Mouse (Mus musculus): Measurements from ENCODE around the gene Gm21970. TPM values are rescaled to one million over a fixed set of nuclear protein-coding genes. Genes with fewer than 3 reads are reported as not detected.
A peak's percentile ranks its signal among the peaks of the same experiment; 100 is the strongest.

Gene Gm21970
- not detected for total RNA-seq (2021)
- long read RNA-seq: 0 reads

GRCm38 (mm10) chr16:91391421-91391820 is at the start of gene Gm21970:
Gene Gm21970, plus strand, starts transcription at chr16:91391721.
- no peak for DNase-seq (ENCODE audit: low spot score in 2 of 2)

- no peak for DNase-seq (ENCODE audit: low spot score in 2 of 2)
Measured at GRCm38 (mm10) chr16:91346491-91346890, 45.0 kb upstream of the Gm21970 start.

GRCm38 (mm10) chr16:91347491-91348263 is 43.8 kb upstream of the Gm21970 start:
- DNase-seq (ENCODE audit: low spot score in 2 of 2): no peak

- DNase-seq (ENCODE audit: low spot score in 2 of 2): no peak
Measured at GRCm38 (mm10) chr16:91348264-91348565, 43.3 kb upstream of the Gm21970 start.

GRCm38 (mm10) chr16:91348588-91349330 is 42.8 kb upstream of the Gm21970 start:
- DNase-seq (ENCODE audit: low spot score in 2 of 2): no peak

GRCm38 (mm10) chr16:91352084-91352562 is 39.4 kb upstream of the Gm21970 start:
- peak; percentile 69 to 84 for DNase-seq (ENCODE audit: low spot score in 2 of 2)

- DNase-seq (ENCODE audit: low spot score in 2 of 2): no peak
Measured at GRCm38 (mm10) chr16:91352749-91353148, 38.8 kb upstream of the Gm21970 start.

- no peak for DNase-seq (ENCODE audit: low spot score in 2 of 2)
Measured at GRCm38 (mm10) chr16:91353177-91353576, 38.3 kb upstream of the Gm21970 start.

GRCm38 (mm10) chr16:91353638-91354037 is 37.9 kb upstream of the Gm21970 start:
- DNase-seq (ENCODE audit: low spot score in 2 of 2): no peak

- no peak for DNase-seq (ENCODE audit: low spot score in 2 of 2)
Measured at GRCm38 (mm10) chr16:91354599-91354998, 36.9 kb upstream of the Gm21970 start.

- no peak for DNase-seq (ENCODE audit: low spot score in 2 of 2)
Measured at GRCm38 (mm10) chr16:91355160-91355559, 36.4 kb upstream of the Gm21970 start.

GRCm38 (mm10) chr16:91356760-91357525 is 34.6 kb upstream of the Gm21970 start:
- no peak for DNase-seq (ENCODE audit: low spot score in 2 of 2)

GRCm38 (mm10) chr16:91357526-91357900 is 34.0 kb upstream of the Gm21970 start:
- no peak for DNase-seq (ENCODE audit: low spot score in 2 of 2)

- DNase-seq (ENCODE audit: low spot score in 2 of 2): peak in 1 of 2 experiments; percentile 77
Measured at GRCm38 (mm10) chr16:91358555-91358954, 33.0 kb upstream of the Gm21970 start.

- DNase-seq (ENCODE audit: low spot score in 2 of 2): no peak
Measured at GRCm38 (mm10) chr16:91359531-91359930, 32.0 kb upstream of the Gm21970 start.

GRCm38 (mm10) chr16:91360162-91360561 is 31.4 kb upstream of the Gm21970 start:
- no peak for DNase-seq (ENCODE audit: low spot score in 2 of 2)

- DNase-seq (ENCODE audit: low spot score in 2 of 2): no peak
Measured at GRCm38 (mm10) chr16:91362006-91362405, 29.5 kb upstream of the Gm21970 start.

- no peak for DNase-seq (ENCODE audit: low spot score in 2 of 2)
Measured at GRCm38 (mm10) chr16:91362616-91363272, 28.8 kb upstream of the Gm21970 start.

- DNase-seq (ENCODE audit: low spot score in 2 of 2): no peak
Measured at GRCm38 (mm10) chr16:91363483-91363882, 28.0 kb upstream of the Gm21970 start.

- DNase-seq (ENCODE audit: low spot score in 2 of 2): no peak
Measured at GRCm38 (mm10) chr16:91366567-91366966, 25.0 kb upstream of the Gm21970 start.

GRCm38 (mm10) chr16:91367066-91367465 is 24.5 kb upstream of the Gm21970 start:
- no peak for DNase-seq (ENCODE audit: low spot score in 2 of 2)

Data from layer of hippocampus, adult 18-20 months (tissue).